Mouse (Mus musculus): Measurements from ENCODE around the gene Sik2.

- TF ChIP-seq CTCF (IDR thresholded peaks at IDR 0.05; ENCODE audit: low read depth, low read length) (no peak), POLR2AphosphoS5 (IDR thresholded peaks at IDR 0.05; ENCODE audit: insufficient replicate concordance, low read depth, low read length) (no peak), GATA1 (IDR thresholded peaks at IDR 0.05; ENCODE audit: borderline replicate concordance, low read length) (no peak)
Measured at GRCm38 (mm10) chr9:51020351-51020750, 11.5 kb upstream of the Sik2 start.
